8 mouse cellular contexts compared by ENCODE assay signal in genomic region chr8:72548644-72549313, GRCm38 (mm10). TPM values are rescaled to one million over a fixed set of nuclear protein-coding genes. Genes with fewer than 3 reads are reported as not detected.
A peak's percentile ranks its signal among the peaks of the same experiment; 100 is the strongest.
DNase-seq lines count a peak whose midpoint lies in the region; ATAC-seq and TF ChIP-seq lines count a peak whose summit lies in the region.

No protein-coding gene starts in this region.

- H3K36me3 ChIP-seq in ES-E14 (ENCODE audit: control insufficient read depth, insufficient read depth, low read length, poor library complexity, severe bottlenecking): peaks cover 4% of the 10 kb centered on the region; the same call in 1 of the 2 replicates
- H3K36me3 ChIP-seq in intestine, embryonic 14.5 days (ENCODE audit: control insufficient read depth, insufficient read depth, low read length): peaks cover 27% of the 10 kb centered on the region

- under 1% methylated on average over 45 of the region's 45 CpGs for WGBS in intestine, embryonic 14.5 days

- ATAC-seq in erythroid progenitor cell, adult 5-6 weeks (replicated peaks; ENCODE audit: low FRiP score, poor library complexity, severe bottlenecking): peak; percentile 55
- ATAC-seq in intestine, embryonic 14.5 days (replicated peaks; ENCODE audit: low FRiP score, low TSS enrichment, low read depth): no peak
- peak; percentile 62 for ATAC-seq in megakaryocyte, adult 5-6 weeks (ENCODE audit: poor library complexity, severe bottlenecking)

- peaks cover 5 to 16% of the 10 kb centered on the region in 2 experiments for H3K4me1 ChIP-seq in ES-E14 (ENCODE audit: control insufficient read depth in 2 of 2, insufficient read depth in 2 of 2, low read length in 2 of 2, poor library complexity in 1 of 2)
- peaks cover 20% of the 10 kb centered on the region for H3K4me1 ChIP-seq in intestine, embryonic 14.5 days (replicated peaks; ENCODE audit: control insufficient read depth, insufficient read depth, low read length)

- peak; percentile 56 for DNase-seq in gastrocnemius, postnatal 10 days
- no peak for DNase-seq in gastrocnemius, adult 8-10 months (ENCODE audit: low spot score in 2 of 2)
- no peak for DNase-seq in ES-E14 (ENCODE audit: low read depth, low spot score)
- DNase-seq in intestine, embryonic 14.5 days (ENCODE audit: low spot score): peak; percentile 73
- no peak for DNase-seq in thymus, adult 18-20 months
- DNase-seq in frontal cortex, postnatal 36 days (ENCODE audit: low spot score in 2 of 2): no peak

- H3K4me2 ChIP-seq in intestine, embryonic 14.5 days (ENCODE audit: low read length): peak overlapping the region; percentile 80

- in situ Hi-C loops in ES-E14 (cut with MboI; ENCODE audit: low sequenced_read_pairs in 2 of 2, unreplicated experiment in 2 of 2): no loop called here

- no peaks in the 10 kb centered on the region for H3K9me3 ChIP-seq in ES-E14 (ENCODE audit: control insufficient read depth, insufficient read depth, low read depth, low read length)
- H3K9me3 ChIP-seq in intestine, embryonic 14.5 days (ENCODE audit: control insufficient read depth, low read length): no peaks in the 10 kb centered on the region

- no peaks in the 10 kb centered on the region for H3K27me3 ChIP-seq in intestine, embryonic 14.5 days (replicated peaks; ENCODE audit: control insufficient read depth, insufficient read depth, low read length)

- peak overlapping the region; percentile 79 for H3K27ac ChIP-seq in ES-E14 (ENCODE audit: insufficient read depth, low read depth, low read length, poor library complexity, severe bottlenecking)
- H3K27ac ChIP-seq in intestine, embryonic 14.5 days (ENCODE audit: low read depth): peak overlapping the region; percentile 90

- H3K4me3 ChIP-seq in ES-E14 (ENCODE audit: insufficient read depth in 1 of 2, low read depth in 1 of 2, low read length in 2 of 2, poor library complexity in 1 of 2, severe bottlenecking in 1 of 2): peak overlapping the region; percentile 88 to 94
- peak overlapping the region; percentile 97 for H3K4me3 ChIP-seq in intestine, embryonic 14.5 days (ENCODE audit: low read depth, low read length)

- H3K9ac ChIP-seq in ES-E14 (ENCODE audit: insufficient read depth, low read depth, low read length, poor library complexity, severe bottlenecking): peak overlapping the region; percentile 86
- H3K9ac ChIP-seq in intestine, embryonic 14.5 days (ENCODE audit: low read length): peak overlapping the region; percentile 56

TF ChIP-seq in ES-E14, 5 proteins besides CTCF, POLR2A, EP300 and RAD21:
- TF ChIP-seq ZC3H11A (IDR thresholded peaks at IDR 0.05; ENCODE audit: borderline replicate concordance, low read depth, low read length) (no peak), ZNF384 (IDR thresholded peaks at IDR 0.05; ENCODE audit: low read depth, low read length) (no peak), CHD2 (IDR thresholded peaks at IDR 0.05; ENCODE audit: low read depth, low read length) (no peak)

RNA-seq across cellular contexts. Expression of gene Med26, which starts 0.7 kb away (rescaled TPM):
- total RNA-seq in gastrocnemius, postnatal 10 days (2021): 1 to 10 TPM; 7.0 to 9.3 TPM
- 1 to 10 TPM; 6.5 to 8.3 (median 7.7) TPM for total RNA-seq in gastrocnemius, adult 8-10 months (2022)
- 13.6 and 15.3 TPM in 2 replicates for total RNA-seq in ES-E14 (2012; rRNA removed)
- 5.4 and 6.8 TPM in 2 replicates for total RNA-seq in erythroid progenitor cell, adult 5-6 weeks (2015; ENCODE audit: low replicate concordance)
- 7.3 and 8.7 TPM in 2 replicates for total RNA-seq in erythroid progenitor cell, adult 5-6 weeks (2017; ENCODE audit: low replicate concordance)
- 13.9 and 14.9 TPM in 2 replicates for polyA plus RNA-seq in intestine, embryonic 14.5 days (2014; fragmentation: Nextera tagmentation; extraction: Ambion mirVana)
- total RNA-seq in megakaryocyte, adult 5-6 weeks (2015): 6.6 and 6.8 TPM in 2 replicates
- total RNA-seq in megakaryocyte, adult 5-6 weeks (2017): 4.2 and 4.7 TPM in 2 replicates

RNA-seq across cellular contexts. Expression of gene Smim7, which starts 22.1 kb away (rescaled TPM):
- total RNA-seq in gastrocnemius, postnatal 10 days (2021): 100 to 1,000 TPM in 1 of 2 experiments, 10 to 100 TPM in 1; 89.9 to 102 TPM
- 10 to 100 TPM; 69.1 to 77.1 (median 75.1) TPM for total RNA-seq in gastrocnemius, adult 8-10 months (2022)
- total RNA-seq in ES-E14 (2012; rRNA removed): 45.2 and 50.1 TPM in 2 replicates
- total RNA-seq in erythroid progenitor cell, adult 5-6 weeks (2015; ENCODE audit: low replicate concordance): 18.4 and 20.2 TPM in 2 replicates
- 11.6 and 22.6 TPM in 2 replicates for total RNA-seq in erythroid progenitor cell, adult 5-6 weeks (2017; ENCODE audit: low replicate concordance)
- polyA plus RNA-seq in intestine, embryonic 14.5 days (2014; fragmentation: Nextera tagmentation; extraction: Ambion mirVana): 129 and 137 TPM in 2 replicates
- total RNA-seq in megakaryocyte, adult 5-6 weeks (2015): 48.7 and 55.8 TPM in 2 replicates
- 43.2 and 61.5 TPM in 2 replicates for total RNA-seq in megakaryocyte, adult 5-6 weeks (2017)

RNA-seq across cellular contexts. Expression of gene Tmem38a, which starts 23.1 kb away (rescaled TPM):
- 100 to 1,000 TPM; 824 to 997 TPM for total RNA-seq in gastrocnemius, postnatal 10 days (2021)
- total RNA-seq in gastrocnemius, adult 8-10 months (2022): 1,000 to 10,000 TPM; 1,273 to 1,305 (median 1,290) TPM
- 13.2 and 16.4 TPM in 2 replicates for total RNA-seq in ES-E14 (2012; rRNA removed)
- not detected in 2 replicates for total RNA-seq in erythroid progenitor cell, adult 5-6 weeks (2015; ENCODE audit: low replicate concordance)
- total RNA-seq in erythroid progenitor cell, adult 5-6 weeks (2017; ENCODE audit: low replicate concordance): not detected in 2 replicates
- 15.7 and 17.8 TPM in 2 replicates for polyA plus RNA-seq in intestine, embryonic 14.5 days (2014; fragmentation: Nextera tagmentation; extraction: Ambion mirVana)
- 3.7 and 5.6 TPM in 2 replicates for total RNA-seq in megakaryocyte, adult 5-6 weeks (2015)
- 3.8 and 5.0 TPM in 2 replicates for total RNA-seq in megakaryocyte, adult 5-6 weeks (2017)

RNA-seq across cellular contexts. Expression of gene Slc35e1, which starts 56.4 kb away (rescaled TPM):
- 10 to 100 TPM; 23.3 to 25.3 TPM for total RNA-seq in gastrocnemius, postnatal 10 days (2021)
- total RNA-seq in gastrocnemius, adult 8-10 months (2022): 10 to 100 TPM; 51.0 to 59.0 (median 54.8) TPM
- 91.1 and 97.0 TPM in 2 replicates for total RNA-seq in ES-E14 (2012; rRNA removed)
- total RNA-seq in erythroid progenitor cell, adult 5-6 weeks (2015; ENCODE audit: low replicate concordance): 18.7 and 19.3 TPM in 2 replicates
- 27.1 and 29.0 TPM in 2 replicates for total RNA-seq in erythroid progenitor cell, adult 5-6 weeks (2017; ENCODE audit: low replicate concordance)
- polyA plus RNA-seq in intestine, embryonic 14.5 days (2014; fragmentation: Nextera tagmentation; extraction: Ambion mirVana): 11.2 and 13.5 TPM in 2 replicates
- 50.7 and 54.0 TPM in 2 replicates for total RNA-seq in megakaryocyte, adult 5-6 weeks (2015)
- 45.7 and 49.9 TPM in 2 replicates for total RNA-seq in megakaryocyte, adult 5-6 weeks (2017)

Comparison
In these comparisons a context has a peak if more than half of its experiments do, and no peak if none do; other contexts are left out.
1. DNase-seq: peak in gastrocnemius, postnatal 10 days (single experiment) and intestine, embryonic 14.5 days (single experiment); none in gastrocnemius, adult 8-10 months (0 of 2), ES-E14 (single experiment), thymus, adult 18-20 months (0 of 2) and frontal cortex, postnatal 36 days (0 of 2).
2. RNA of gene Tmem38a, which starts 23.1 kb away (total RNA-seq): 1,273 to 1,305 TPM in gastrocnemius, adult 8-10 months and 824 to 997 TPM in gastrocnemius, postnatal 10 days; 13.2 to 16.4 TPM in ES-E14, 3.7 to 5.6 TPM in megakaryocyte, adult 5-6 weeks and not detected in erythroid progenitor cell, adult 5-6 weeks; every median in the first group is over 10 times any median in the second.